ENCODE assay signal across 17 mouse cellular contexts in genomic region chr4:89170931-89171330, GRCm38 (mm10). TPM values are rescaled to one million over a fixed set of nuclear protein-coding genes. Genes with fewer than 3 reads are reported as not detected.
DNase-seq lines count a peak whose midpoint lies in the region.
"Had no signal": no experiment of that assay in that cellular context is flagged by ENCODE, and none has a peak within 500 bp of the region (broad histone marks: within the 10 kb centered on the region; RNA-seq: fewer than 3 reads in every experiment).

No protein-coding gene starts in this region.

- H3K27me3 ChIP-seq in heart, embryonic 10.5 days (ENCODE audit: insufficient read depth, poor library complexity, severe bottlenecking), result no peaks in the 10 kb centered on the region
- H3K27me3 ChIP-seq: CH12.LX, Patski had no signal

- H3K4me3 ChIP-seq in heart, embryonic 10.5 days, result no peak overlapping the region

- no peaks in the 10 kb centered on the region for H3K9me3 ChIP-seq in heart, embryonic 10.5 days

- intact Hi-C loops in heart, postnatal 10 days (cut with DNase I), result no loop called here

- H3K36me3 ChIP-seq in heart, embryonic 10.5 days, result peaks cover 86% of the 10 kb centered on the region
- H3K36me3 ChIP-seq: G1E had no signal

- no peaks in the 10 kb centered on the region for H3K4me1 ChIP-seq in heart, embryonic 10.5 days

- no peak overlapping the region for H3K27ac ChIP-seq in heart, embryonic 10.5 days

- peak; percentile 65 for DNase-seq in heart, adult 11 months
- DNase-seq in heart, adult 9 months (ENCODE audit: low spot score in 2 of 2), result no peak
- DNase-seq in heart, embryonic 10.5 days (ENCODE audit: low spot score), result peak; percentile 57
- no peak for DNase-seq in heart, postnatal 10 days
- DNase-seq: adrenal gland, adult 2 months; adrenal gland, adult 8-10 months; adrenal gland, postnatal 10 days; adrenal gland, postnatal 14 days; adrenal gland, postnatal 25 days; adrenal gland, postnatal 36 days; B cell, adult 2 months; cerebellum, adult 11 months; cerebellum, adult 11-12 months; cerebellum, adult 18-20 months had no signal

- 93% methylated on average over 6 of the region's 6 CpGs for WGBS in heart, embryonic 10.5 days

RNA-seq across cellular contexts. Expression of gene Mtap, which starts 34.0 kb away (rescaled TPM):
- 80.2 and 95.0 TPM in 2 replicates for polyA plus RNA-seq in heart, embryonic 10.5 days (2016; fragmentation: Nextera tagmentation; extraction: Ambion mirVana)
- total RNA-seq in heart, postnatal 10 days (2021), result 10 to 100 TPM; 21.5 to 25.2 TPM
- total RNA-seq: CH12.LX had no signal
- polyA plus RNA-seq: G1E had no signal

Comparison
In these comparisons a context has a peak if more than half of its experiments do, and no peak if none do; other contexts are left out.
1. DNase-seq: peak in heart, adult 11 months (single experiment) and heart, embryonic 10.5 days (single experiment); none in heart, adult 9 months (0 of 2) and heart, postnatal 10 days (0 of 2).